Mouse (Mus musculus) hindbrain, embryonic 14.5 days (tissue): ENCODE results near the gene Rgs17. TPM values are rescaled to one million over a fixed set of nuclear protein-coding genes. Genes with fewer than 3 reads are reported as not detected.

Experiments
- ATAC-seq: fragments of 200-750 bp; cut with Nextera tagmentation; 2 replicates; pipeline ENCODE4 v1.8.0; 2017; ENCODE audit warnings: moderate number of reproducible peaks, mild to moderate bottlenecking, moderate TSS enrichment, moderate library complexity; ENCODE audit not compliant: low FRiP score
- DNase-seq: peaks from one replicate; pipeline ENCODE4 v3.0.0-alpha.2; 2015; ENCODE audit warnings: low spot score
- H3K27ac ChIP-seq: fragments of 300-500 bp; sonication (generic); 2 replicates; pipeline ENCODE4 v1.5.1; 2014; ENCODE audit warnings: mild to moderate bottlenecking, moderate library complexity
- H3K27me3 ChIP-seq: fragments of 300-500 bp; sonication (generic); 2 replicates; pipeline ENCODE4 v1.6.1; 2014; ENCODE audit warnings: mild to moderate bottlenecking, low read length, mixed read lengths; ENCODE audit not compliant: control insufficient read depth, insufficient read depth
- H3K36me3 ChIP-seq: fragments of 300-500 bp; sonication (generic); replicated peaks from 2 replicates; pipeline ENCODE4 v1.6.1; 2014; ENCODE audit not compliant: control insufficient read depth, insufficient read depth
- H3K4me1 ChIP-seq: fragments of 300-500 bp; sonication (generic); replicated peaks from 2 replicates; pipeline ENCODE4 v1.6.1; 2014; ENCODE audit warnings: antibody characterized with exemption, low read length, mixed read lengths; ENCODE audit not compliant: control insufficient read depth, insufficient read depth
- H3K4me2 ChIP-seq: fragments of 300-500 bp; sonication (generic); replicated peaks from 2 replicates; pipeline ENCODE4 v1.6.1; 2014; ENCODE audit warnings: mild to moderate bottlenecking, moderate library complexity
- H3K4me3 ChIP-seq: fragments of 300-500 bp; sonication (generic); replicated peaks from 2 replicates; pipeline ENCODE4 v1.5.1; 2014; ENCODE audit warnings: mild to moderate bottlenecking, low read length
- H3K9ac ChIP-seq: fragments of 300-500 bp; sonication (generic); 2 replicates; pipeline ENCODE4 v1.6.1; 2014
- H3K9me3 ChIP-seq: fragments of 300-500 bp; sonication (generic); 2 replicates; pipeline ENCODE4 v1.6.1; 2016; ENCODE audit warnings: low read length; ENCODE audit not compliant: control insufficient read depth
- WGBS: fragments of 180-500 bp; shearing (Covaris S2); extraction: QIAGEN DNeasy Blood & Tissue Kit; methylation state at CpG from one replicate; pipeline ENCODE4 v1.1.7; 2014; 5-methylcytosine and 5-hydroxymethylcytosine counted together
- polyA plus RNA-seq: library from polyadenylated mRNA; unstranded; fragments of >200 nt; fragmentation: Nextera tagmentation; extraction: Ambion mirVana; gene quantifications from 2 replicates; pipeline ENCODE4 v1.2.1, GENCODE M21; 2014

The Rgs17 gene
- polyA plus RNA-seq, 1 experiment from 2014 or later, result 29.5 TPM

DNA sequence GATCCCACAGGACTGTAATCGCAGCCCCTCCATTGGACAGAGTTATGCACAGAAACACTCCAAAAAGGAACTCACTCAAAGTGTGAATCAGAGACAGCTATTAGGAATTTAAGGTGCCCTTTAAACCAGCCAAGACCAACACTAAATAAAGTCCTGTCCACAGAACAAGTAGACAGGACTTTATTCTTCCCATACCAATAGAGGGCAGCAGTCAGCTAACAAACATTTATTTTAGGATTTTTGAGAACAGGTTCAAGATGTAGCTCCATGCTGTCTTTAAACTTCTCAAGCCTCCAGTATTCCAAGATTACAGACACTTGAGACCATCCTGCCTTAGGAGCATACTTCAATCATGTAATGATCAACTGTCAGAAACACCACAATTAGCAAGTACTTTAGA, 121.7 kb downstream of the Rgs17 start:
- Histone ChIP-seq H3K9ac (no peak overlapping the region), H3K27me3 (no peaks in the 10 kb centered on the region), H3K9me3 (no peaks in the 10 kb centered on the region), H3K4me1 (peaks cover 18% of the 10 kb centered on the region), H3K4me2 (no peak overlapping the region), H3K4me3 (no peak overlapping the region), H3K36me3 (peaks cover 25% of the 10 kb centered on the region), H3K27ac (no peak overlapping the region)
- no peak for ATAC-seq
- 97% methylated on average over 1 of the region's 1 CpGs for WGBS
- no peak for DNase-seq

DNA sequence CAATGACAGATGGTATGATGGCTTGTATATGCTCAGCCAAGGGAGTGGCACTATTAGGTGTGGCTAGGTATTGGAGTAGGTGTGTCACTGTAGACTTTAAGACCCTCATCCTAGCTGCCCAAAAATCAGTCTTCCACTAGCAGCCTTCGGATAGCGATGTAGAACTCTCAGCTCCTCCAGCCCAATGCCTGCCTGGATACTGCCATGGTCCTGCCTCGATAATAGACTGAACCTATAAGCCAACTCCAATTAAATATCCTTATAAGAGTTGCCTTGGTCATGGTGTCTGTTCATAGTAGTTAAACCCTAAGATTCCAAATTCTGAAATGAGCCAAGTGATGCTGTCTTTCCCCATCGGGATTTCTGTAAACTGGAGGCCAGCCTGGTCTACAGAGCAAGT, 124.1 kb downstream of the Rgs17 start:
- H3K27me3 ChIP-seq, result no peaks in the 10 kb centered on the region
- no peak overlapping the region for H3K4me2 ChIP-seq
- H3K9me3 ChIP-seq, result no peaks in the 10 kb centered on the region
- H3K9ac ChIP-seq, result no peak overlapping the region
- ATAC-seq (no peak), DNase-seq (no peak)
- no peak overlapping the region for H3K27ac ChIP-seq
- H3K36me3 ChIP-seq, result peaks cover 25% of the 10 kb centered on the region
- 80% methylated on average over 4 of the region's 4 CpGs for WGBS
- H3K4me1 ChIP-seq, result peaks cover 4% of the 10 kb centered on the region; the same call in 1 of the 2 replicates
- no peak overlapping the region for H3K4me3 ChIP-seq

- H3K9ac ChIP-seq, result no peak overlapping the region
- no peaks in the 10 kb centered on the region for H3K4me1 ChIP-seq
- 20% methylated on average over 12 of the region's 12 CpGs for WGBS
- no peaks in the 10 kb centered on the region for H3K36me3 ChIP-seq
- no peaks in the 10 kb centered on the region for H3K27me3 ChIP-seq
- no peak overlapping the region for H3K27ac ChIP-seq
- H3K4me2 ChIP-seq, result no peak overlapping the region
- H3K9me3 ChIP-seq, result no peaks in the 10 kb centered on the region
- DNase-seq (peak; percentile 80), ATAC-seq (no peak)
- H3K4me3 ChIP-seq, result no peak overlapping the region
Observed at GRCm38 (mm10) chr10:5790657-5791056, 131.5 kb downstream of the Rgs17 start.

DNA sequence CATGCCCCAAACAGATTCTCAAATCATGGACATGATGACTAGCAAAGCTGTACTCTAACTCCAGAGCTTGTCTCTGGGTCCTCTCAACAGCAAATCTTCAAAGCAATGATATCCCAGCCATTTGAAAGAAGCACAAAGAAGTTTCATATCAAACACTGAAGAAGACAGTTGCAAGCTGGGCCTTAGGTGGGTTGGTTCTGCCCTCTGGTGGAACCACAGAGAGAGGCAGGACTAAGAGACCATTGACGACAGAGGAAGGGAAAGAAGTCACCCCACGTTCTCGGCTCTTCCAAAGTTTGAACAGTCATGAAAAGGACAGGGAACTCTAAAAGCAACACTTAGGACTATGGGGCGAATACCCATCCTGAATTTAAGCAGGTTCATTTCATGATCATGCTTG, 135.3 kb downstream of the Rgs17 start:
- WGBS, result 30% methylated on average over 4 of the region's 4 CpGs
- Histone ChIP-seq H3K9me3 (no peaks in the 10 kb centered on the region), H3K4me1 (no peaks in the 10 kb centered on the region), H3K9ac (no peak overlapping the region), H3K36me3 (no peaks in the 10 kb centered on the region), H3K4me2 (no peak overlapping the region), H3K27ac (no peak overlapping the region), H3K27me3 (no peaks in the 10 kb centered on the region), H3K4me3 (no peak overlapping the region)
- ATAC-seq (no peak), DNase-seq (peak; percentile 45)

Other genes with a start within 250 kb of the Rgs17 start
- gene Fbxo5, start 116.8 kb downstream of the Rgs17 start, polyA plus RNA-seq, result 9.8 and 13.7 TPM in 2 replicates
- 11.6 and 12.2 TPM in 2 replicates for gene Mtrf1l, start 98.5 kb downstream of the Rgs17 start, polyA plus RNA-seq